In the genomic region with DNA sequence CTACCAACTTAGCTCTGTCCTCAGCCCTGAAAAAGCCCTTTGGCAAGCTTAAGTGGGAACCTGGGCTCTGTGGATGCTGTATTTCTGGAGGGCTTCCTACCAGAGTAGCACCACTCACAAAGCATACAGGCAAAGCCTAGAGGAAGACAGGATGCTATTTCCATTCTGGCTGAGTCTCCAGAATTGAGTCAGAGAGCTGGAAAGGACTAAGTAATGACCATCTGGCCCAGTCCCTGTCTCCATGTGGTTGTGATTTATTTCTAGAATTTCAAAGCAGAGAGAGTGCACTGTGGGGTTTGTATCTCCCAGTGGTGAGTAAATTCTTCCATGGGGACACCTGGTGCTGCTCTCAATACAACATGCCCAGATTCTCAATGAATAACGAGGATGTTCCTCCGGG, we compare ENCODE assay signal across 8 mouse cellular contexts.
A peak's percentile ranks its signal among the peaks of the same experiment; 100 is the strongest.
DNase-seq lines count a peak whose midpoint lies in the region.

No protein-coding gene starts in this region.

- DNase-seq in adipocyte (ENCODE audit: low spot score), result peak; percentile 2
- peak; percentile 75 for DNase-seq in cerebellum, adult 11-12 months
- peak; percentile 25 for DNase-seq in gastrocnemius, postnatal 25 days
- DNase-seq in left cerebral cortex, adult 8-10 months (ENCODE audit: low spot score in 2 of 2), result peak; percentile 3 to 84
- no peak for DNase-seq in thymus, postnatal 25 days
- no peak for DNase-seq in kidney, adult 9 months
- no peak for DNase-seq in liver
- DNase-seq in ovary, postnatal 36 days (ENCODE audit: low spot score), result no peak

Comparison
In these comparisons a context has a peak if more than half of its experiments do, and no peak if none do; other contexts are left out.
1. DNase-seq: peak in adipocyte (single experiment), cerebellum, adult 11-12 months (single experiment), gastrocnemius, postnatal 25 days (single experiment) and left cerebral cortex, adult 8-10 months (2 of 2); none in thymus, postnatal 25 days (single experiment), kidney, adult 9 months (single experiment), liver (single experiment) and ovary, postnatal 36 days (single experiment).